Mouse (Mus musculus) lung, embryonic 16.5 days (tissue): ENCODE results near the gene Wfdc16. TPM values are rescaled to one million over a fixed set of nuclear protein-coding genes. Genes with fewer than 3 reads are reported as not detected.
"Not testable (repeated sequence)": the region's sequence is repeated elsewhere in the genome, so short reads cannot be mapped to it uniquely, and the experiment has no call there.

Source experiments
- ATAC-seq: fragments of 200-750 bp; cut with Nextera tagmentation; 2 replicates; pipeline ENCODE4 v1.8.0; 2017; ENCODE audit warnings: low read depth, mild to moderate bottlenecking, moderate library complexity
- H3K27ac ChIP-seq: fragments of 300-500 bp; sonication (generic); 2 replicates; pipeline ENCODE4 v1.5.1; 2014; ENCODE audit warnings: mild to moderate bottlenecking, control low read depth, low read length
- H3K27me3 ChIP-seq: fragments of 300-500 bp; sonication (generic); 2 replicates; pipeline ENCODE4 v1.6.1; 2014; ENCODE audit warnings: low read depth, low read length, mixed read lengths; ENCODE audit not compliant: control insufficient read depth, insufficient read depth
- H3K36me3 ChIP-seq: fragments of 300-500 bp; sonication (generic); 2 replicates; pipeline ENCODE4 v1.6.1; 2014; ENCODE audit warnings: low read length; ENCODE audit not compliant: control insufficient read depth, insufficient read depth
- H3K4me1 ChIP-seq: fragments of 300-500 bp; sonication (generic); replicated peaks from 2 replicates; pipeline ENCODE4 v1.6.1; 2014; ENCODE audit warnings: low read length, mixed read lengths; ENCODE audit not compliant: control insufficient read depth, insufficient read depth
- H3K4me2 ChIP-seq: fragments of 300-500 bp; sonication (generic); 2 replicates; pipeline ENCODE4 v1.6.1; 2014; ENCODE audit warnings: low read depth, low read length, control low read depth
- H3K4me3 ChIP-seq: fragments of 300-500 bp; sonication (generic); 2 replicates; pipeline ENCODE4 v1.5.1; 2014; ENCODE audit warnings: mild to moderate bottlenecking, low read length, control low read depth
- H3K9ac ChIP-seq: fragments of 300-500 bp; sonication (generic); 2 replicates; pipeline ENCODE4 v1.6.1; 2014; ENCODE audit warnings: low read length, control low read depth
- H3K9me3 ChIP-seq: fragments of 300-500 bp; sonication (generic); 2 replicates; pipeline ENCODE4 v1.6.1; 2016; ENCODE audit warnings: low read length; ENCODE audit not compliant: control insufficient read depth
- WGBS: fragments of 180-500 bp; shearing (Covaris S2); extraction: QIAGEN DNeasy Blood & Tissue Kit; methylation state at CpG from one replicate; pipeline ENCODE4 v1.1.7; 2014; 5-methylcytosine and 5-hydroxymethylcytosine counted together
- polyA plus RNA-seq: library from polyadenylated mRNA; unstranded; fragments of >200 nt; fragmentation: Nextera tagmentation; extraction: Ambion mirVana; gene quantifications from 2 replicates; pipeline ENCODE4 v1.2.1, GENCODE M21; 2015

Gene Wfdc16
- polyA plus RNA-seq, 1 experiment from 2014 or later, result not detected

- not testable (repeated sequence) for H3K9ac ChIP-seq, H3K4me3 ChIP-seq, H3K27me3 ChIP-seq, ATAC-seq, H3K27ac ChIP-seq, H3K9me3 ChIP-seq, H3K36me3 ChIP-seq, H3K4me1 ChIP-seq, H3K4me2 ChIP-seq
- 36% methylated on average over 8 of the region's 8 CpGs for WGBS
These were observed 25.1 kb downstream of the Wfdc16 start, which contains the start of the genes Wfdc6b and Wfdc8 for GRCm38 (mm10) chr2:164613471-164613870. Gene Wfdc6b (plus strand): TSS chr2:164613522. Gene Wfdc8 (minus strand): TSS chr2:164613626.

GRCm38 (mm10) chr2:164608781-164609180, 29.8 kb downstream of the Wfdc16 start:
- Histone ChIP-seq H3K4me3 (no peak overlapping the region), H3K9ac (no peak overlapping the region), H3K4me1 (no peaks in the 10 kb centered on the region), H3K27me3 (no peaks in the 10 kb centered on the region), H3K27ac (no peak overlapping the region), H3K9me3 (no peaks in the 10 kb centered on the region), H3K4me2 (no peak overlapping the region), H3K36me3 (no peaks in the 10 kb centered on the region)
- 50% methylated on average over 6 of the region's 6 CpGs for WGBS
- ATAC-seq, result no peak

GRCm38 (mm10) chr2:164604411-164604810, 34.2 kb downstream of the Wfdc16 start:
- Histone ChIP-seq H3K36me3 (no peaks in the 10 kb centered on the region), H3K9me3 (no peaks in the 10 kb centered on the region), H3K27ac (no peak overlapping the region), H3K9ac (no peak overlapping the region), H3K4me2 (no peak overlapping the region), H3K27me3 (no peaks in the 10 kb centered on the region), H3K4me3 (no peak overlapping the region), H3K4me1 (no peaks in the 10 kb centered on the region)
- ATAC-seq, result no peak
- WGBS, result 84% methylated on average over 8 of the region's 8 CpGs

- Histone ChIP-seq H3K9ac (no peak overlapping the region), H3K27me3 (no peaks in the 10 kb centered on the region), H3K4me3 (no peak overlapping the region), H3K27ac (no peak overlapping the region), H3K4me2 (no peak overlapping the region), H3K4me1 (no peaks in the 10 kb centered on the region), H3K9me3 (no peaks in the 10 kb centered on the region), H3K36me3 (no peaks in the 10 kb centered on the region)
- no peak for ATAC-seq
- 91% methylated on average over 3 of the region's 3 CpGs for WGBS
These were observed 35.1 kb downstream of the Wfdc16 start for GRCm38 (mm10) chr2:164603482-164603881.

GRCm38 (mm10) chr2:164600179-164600578, 38.4 kb downstream of the Wfdc16 start:
- H3K4me3 ChIP-seq, result no peak overlapping the region
- H3K27me3 ChIP-seq, result no peaks in the 10 kb centered on the region
- no peak overlapping the region for H3K9ac ChIP-seq
- ATAC-seq, result no peak
- H3K9me3 ChIP-seq, result no peaks in the 10 kb centered on the region
- WGBS, result 66% methylated on average over 3 of the region's 3 CpGs
- no peaks in the 10 kb centered on the region for H3K36me3 ChIP-seq
- H3K27ac ChIP-seq, result no peak overlapping the region
- no peaks in the 10 kb centered on the region for H3K4me1 ChIP-seq
- no peak overlapping the region for H3K4me2 ChIP-seq

- 70% methylated on average over 4 of the region's 4 CpGs for WGBS
- no peak for ATAC-seq
These were observed 45.1 kb downstream of the Wfdc16 start, which contains the start of gene Eppin for GRCm38 (mm10) chr2:164593494-164593893. Gene Eppin (minus strand): TSS chr2:164593594.

GRCm38 (mm10) chr2:164592014-164592413, 46.6 kb downstream of the Wfdc16 start:
- no peak overlapping the region for H3K27ac ChIP-seq
- H3K27me3 ChIP-seq, result no peaks in the 10 kb centered on the region
- H3K9me3 ChIP-seq, result no peaks in the 10 kb centered on the region
- no peaks in the 10 kb centered on the region for H3K4me1 ChIP-seq
- H3K36me3 ChIP-seq, result no peaks in the 10 kb centered on the region
- peak; percentile 28; the same call in 1 of the 2 replicates for ATAC-seq
- WGBS, result 7% methylated on average over 4 of the region's 4 CpGs
- no peak overlapping the region for H3K4me3 ChIP-seq
- no peak overlapping the region for H3K4me2 ChIP-seq
- H3K9ac ChIP-seq, result no peak overlapping the region

More at GRCm38 (mm10) chr2:164593494-164593893, 45.1 kb downstream of the Wfdc16 start, which contains the start of gene Eppin:
- H3K27me3 ChIP-seq, result no peaks in the 10 kb centered on the region
- H3K4me1 ChIP-seq, result no peaks in the 10 kb centered on the region
- no peaks in the 10 kb centered on the region for H3K36me3 ChIP-seq
- no peak within 1 kb of the TSS for H3K27ac ChIP-seq
- no peak within 1 kb of the TSS for H3K9ac ChIP-seq
- no peaks in the 10 kb centered on the region for H3K9me3 ChIP-seq
- H3K4me2 ChIP-seq, result no peak within 1 kb of the TSS
- no peak within 1 kb of the TSS for H3K4me3 ChIP-seq

- H3K27ac ChIP-seq, H3K4me2 ChIP-seq, H3K9me3 ChIP-seq, H3K4me1 ChIP-seq, H3K36me3 ChIP-seq, H3K27me3 ChIP-seq, H3K4me3 ChIP-seq, H3K9ac ChIP-seq: not testable (repeated sequence)
- peak; percentile 71 for ATAC-seq
- 38% methylated on average over 13 of the region's 13 CpGs for WGBS
These were observed 53.4 kb downstream of the Wfdc16 start, which contains the start of gene Wfdc6a for GRCm38 (mm10) chr2:164585025-164585725. Gene Wfdc6a (minus strand): TSS chr2:164585447.
